Mouse (Mus musculus): Measurements from ENCODE around the gene C2cd2. TPM values are rescaled to one million over a fixed set of nuclear protein-coding genes. Genes with fewer than 3 reads are reported as not detected.

The C2cd2 gene
- 4.1 and 4.3 TPM in 2 replicates for polyA plus RNA-seq (2012; rRNA removed)

GRCm38 (mm10) chr16:97962151-97962948 lies at the start of gene C2cd2, which contains the start of gene Zbtb21:
TSS of gene C2cd2 (minus strand) at chr16:97962598.
TSS of gene Zbtb21 (minus strand) at chr16:97962622.

GRCm38 (mm10) chr16:97996616-97997382 lies 34.4 kb upstream of the C2cd2 start, which contains the start of gene B230307C23Rik:
TSS of gene B230307C23Rik (plus strand) at chr16:97997315.

GRCm38 (mm10) chr16:97851741-97852319 lies 110.6 kb downstream of the C2cd2 start, which contains the start of gene Prdm15:
TSS of gene Prdm15 (minus strand) at chr16:97851850.

Other genes starting within 250 kb of the C2cd2 start
- gene Ripk4, start 198.8 kb downstream of the C2cd2 start, polyA plus RNA-seq (2012; rRNA removed) = 2.1 and 2.2 TPM in 2 replicates
- gene Prdm15, start 110.7 kb downstream of the C2cd2 start, polyA plus RNA-seq (2012; rRNA removed) = 3.3 and 4.1 TPM in 2 replicates
- gene Zbtb21, start within 50 bp of the C2cd2 start, polyA plus RNA-seq (2012; rRNA removed) = 4.0 and 4.7 TPM in 2 replicates
- 4.7 and 5.1 TPM in 2 replicates for gene B230307C23Rik, start 34.7 kb upstream of the C2cd2 start, polyA plus RNA-seq (2012; rRNA removed)
- 2.4 and 2.6 TPM in 2 replicates for gene A630089N07Rik, start 119.9 kb upstream of the C2cd2 start, polyA plus RNA-seq (2012; rRNA removed)

Measured in liver, embryonic 18 days (tissue).